Mouse (Mus musculus) testis, adult 2 months (tissue): ENCODE measurements at regions not wholly inside any gene's neighbourhood (a gene's known extent, or its start where the extent isn't known, plus 50 kb on each side); places are given as distances from the start of the nearest gene placed in this dataset.

Experiments
- H3K27ac ChIP-seq: fragments of 200-500 bp; 2 replicates; pipeline ENCODE4 v1.5.1; 2012; ENCODE audit warnings: low read depth, low read length; ENCODE audit not compliant: control insufficient read depth, insufficient read depth
- H3K27me3 ChIP-seq: fragments of 200-500 bp; 2 replicates; pipeline ENCODE4 v1.6.1; 2012; ENCODE audit warnings: mild to moderate bottlenecking, low read length, moderate library complexity; ENCODE audit not compliant: control insufficient read depth, insufficient read depth
- H3K36me3 ChIP-seq: fragments of 200-500 bp; 2 replicates; pipeline ENCODE4 v1.6.1; 2012; ENCODE audit warnings: mild to moderate bottlenecking, low read length; ENCODE audit not compliant: control insufficient read depth, insufficient read depth
- H3K4me1 ChIP-seq: fragments of 200-500 bp; 2 replicates; pipeline ENCODE4 v1.6.1; 2012; ENCODE audit warnings: low read length; ENCODE audit not compliant: control insufficient read depth, insufficient read depth
- H3K4me3 ChIP-seq: fragments of 200-500 bp; 2 replicates; pipeline ENCODE4 v1.5.1; 2012; ENCODE audit warnings: low read depth, mild to moderate bottlenecking, low read length, moderate library complexity, mixed read lengths; ENCODE audit not compliant: control insufficient read depth
- CTCF ChIP-seq: fragments of 200-500 bp; IDR thresholded peaks from 2 replicates; pipeline ENCODE4 v1.5.1; 2012; ENCODE audit warnings: low read depth, mild to moderate bottlenecking, inconsistent platforms, low read length, moderate library complexity; ENCODE audit not compliant: control insufficient read depth, insufficient read depth, insufficient replicate concordance
- POLR2A ChIP-seq: fragments of 200-500 bp; IDR thresholded peaks from 2 replicates; pipeline ENCODE4 v1.6.1; 2012; ENCODE audit warnings: low read depth, mild to moderate bottlenecking, inconsistent platforms, low read length, moderate library complexity; ENCODE audit not compliant: control insufficient read depth

GRCm38 (mm10) chr3:119653007-119653565, 131.2 kb downstream of the Ptbp2 start:
- Histone ChIP-seq H3K27me3 (no peaks in the 10 kb centered on the region), H3K27ac (no peak overlapping the region)
- TF ChIP-seq CTCF (no peak), POLR2A (no peak)

GRCm38 (mm10) chr3:119638633-119639032, 145.6 kb downstream of the Ptbp2 start:
- no peak overlapping the region for H3K4me3 ChIP-seq
- H3K27me3 ChIP-seq, result no peaks in the 10 kb centered on the region
- H3K4me1 ChIP-seq, result no peaks in the 10 kb centered on the region
- no peaks in the 10 kb centered on the region for H3K36me3 ChIP-seq
- no peak overlapping the region for H3K27ac ChIP-seq
- no peak for TF ChIP-seq POLR2A
- peak; percentile 20; the same call in 1 of the 2 replicates for TF ChIP-seq CTCF

More at GRCm38 (mm10) chr3:119653007-119653565, 131.2 kb downstream of the Ptbp2 start:
- Histone ChIP-seq H3K4me1 (peaks cover 2% of the 10 kb centered on the region; the same call in 1 of the 2 replicates), H3K4me3 (peak overlapping the region; percentile 32; the same call in 1 of the 2 replicates), H3K36me3 (no peaks in the 10 kb centered on the region)

GRCm38 (mm10) chr3:119635641-119636040, 148.6 kb downstream of the Ptbp2 start:
- H3K27me3 ChIP-seq, result no peaks in the 10 kb centered on the region
- TF ChIP-seq CTCF (no peak), POLR2A (no peak)

GRCm38 (mm10) chr3:119633516-119633915, 150.8 kb downstream of the Ptbp2 start:
- TF ChIP-seq CTCF (no peak), POLR2A (no peak)
- H3K27me3 ChIP-seq, result no peaks in the 10 kb centered on the region
- no peaks in the 10 kb centered on the region for H3K36me3 ChIP-seq
- H3K27ac ChIP-seq, result no peak overlapping the region
- no peaks in the 10 kb centered on the region for H3K4me1 ChIP-seq
- no peak overlapping the region for H3K4me3 ChIP-seq

More at GRCm38 (mm10) chr3:119635641-119636040, 148.6 kb downstream of the Ptbp2 start:
- no peak overlapping the region for H3K27ac ChIP-seq
- H3K36me3 ChIP-seq, result no peaks in the 10 kb centered on the region
- no peaks in the 10 kb centered on the region for H3K4me1 ChIP-seq
- no peak overlapping the region for H3K4me3 ChIP-seq

- TF ChIP-seq POLR2A (no peak), CTCF (no peak)
- H3K27me3 ChIP-seq, result no peaks in the 10 kb centered on the region
- no peak overlapping the region for H3K4me3 ChIP-seq
- no peaks in the 10 kb centered on the region for H3K36me3 ChIP-seq
- no peaks in the 10 kb centered on the region for H3K4me1 ChIP-seq
- no peak overlapping the region for H3K27ac ChIP-seq
Observed at GRCm38 (mm10) chr3:119606116-119606515, 178.2 kb downstream of the Ptbp2 start.

DNA sequence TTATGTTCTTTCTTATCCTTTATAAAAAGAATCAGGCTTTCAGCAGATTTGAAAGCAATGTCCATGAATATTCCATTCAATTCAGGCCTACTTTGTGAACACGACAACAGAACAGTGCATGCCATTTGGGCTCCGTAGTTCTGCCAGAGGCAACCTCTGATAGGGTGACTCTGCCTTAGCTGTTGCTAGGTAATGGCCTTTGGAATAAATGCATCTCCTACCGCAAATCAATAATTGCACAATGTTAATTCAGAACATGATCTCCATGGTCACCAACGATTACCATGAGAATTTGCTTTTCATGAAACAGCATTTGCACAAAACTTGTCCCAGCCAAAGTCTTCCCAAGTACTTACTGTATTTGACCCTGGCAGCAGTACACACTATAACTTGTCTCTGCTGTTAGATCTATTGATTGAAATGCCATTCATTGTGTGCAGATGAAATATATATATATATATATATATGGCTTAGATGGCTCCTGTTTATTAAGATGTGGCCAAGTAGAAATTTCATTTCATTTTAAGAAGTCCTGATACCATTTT, 195.3 kb downstream of the Ptbp2 start:
- Histone ChIP-seq H3K36me3 (no peaks in the 10 kb centered on the region), H3K27me3 (no peaks in the 10 kb centered on the region), H3K4me3 (no peak overlapping the region), H3K4me1 (no peaks in the 10 kb centered on the region), H3K27ac (no peak overlapping the region)
- TF ChIP-seq POLR2A (no peak), CTCF (no peak)

GRCm38 (mm10) chr3:119587971-119588370, 196.3 kb downstream of the Ptbp2 start:
- no peak overlapping the region for H3K27ac ChIP-seq
- H3K4me1 ChIP-seq, result no peaks in the 10 kb centered on the region
- H3K36me3 ChIP-seq, result no peaks in the 10 kb centered on the region
- no peak overlapping the region for H3K4me3 ChIP-seq
- H3K27me3 ChIP-seq, result no peaks in the 10 kb centered on the region
- TF ChIP-seq POLR2A, result no peak
- no peak for TF ChIP-seq CTCF

GRCm38 (mm10) chr3:119575516-119575915, 208.8 kb downstream of the Ptbp2 start:
- H3K4me3 ChIP-seq, result no peak overlapping the region
- H3K36me3 ChIP-seq, result no peaks in the 10 kb centered on the region
- peaks cover under 1% of the 10 kb centered on the region; the same call in 1 of the 2 replicates for H3K4me1 ChIP-seq
- H3K27ac ChIP-seq, result no peak overlapping the region
- no peaks in the 10 kb centered on the region for H3K27me3 ChIP-seq
- no peak for TF ChIP-seq POLR2A
- no peak for TF ChIP-seq CTCF
